Mouse (Mus musculus): ENCODE results near the gene Vstm2a. TPM values are rescaled to one million over a fixed set of nuclear protein-coding genes. Genes with fewer than 3 reads are reported as not detected.

Vstm2a gene
- not detected for polyA plus RNA-seq (2015; fragmentation: Illumina TruSeq; extraction: RNeasy Lipid Tissue Mini Kit (QIAGEN cat#74804); ENCODE audit: insufficient read depth, low replicate concordance)

DNA sequence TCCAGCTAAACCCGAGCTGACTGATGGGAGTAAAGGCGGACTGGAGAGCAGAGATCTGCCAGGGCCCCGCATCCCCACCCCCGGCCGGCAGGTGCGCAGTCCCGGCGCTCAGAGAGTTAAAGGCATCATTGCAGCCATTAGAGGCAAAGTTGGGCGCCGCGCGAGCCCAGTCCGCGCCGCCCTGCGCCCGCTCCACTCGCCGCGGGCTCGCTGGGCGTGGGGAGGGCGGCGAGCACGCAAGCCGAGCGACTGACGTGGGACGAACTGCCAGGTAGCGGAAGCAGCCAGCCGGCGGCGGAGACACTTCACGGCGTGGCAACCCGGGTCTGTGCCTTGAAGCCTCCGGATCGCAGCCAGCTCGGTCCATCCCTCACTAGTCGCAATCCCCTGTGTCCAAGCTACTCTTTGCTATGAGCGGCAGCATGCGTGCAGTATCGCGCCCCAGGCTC is at the start of gene Vstm2a:
Gene Vstm2a, plus strand, starts transcription at position 252 of the 449 bp plus-strand sequence.

Data from spleen, adult 10 weeks (tissue).